Mouse (Mus musculus): Measurements from ENCODE around the gene Parp4. TPM values are rescaled to one million over a fixed set of nuclear protein-coding genes. Genes with fewer than 3 reads are reported as not detected.

The Parp4 gene
- total RNA-seq, 1 experiment from 2014 or later, result 18.2 TPM

- ATAC-seq (replicated peaks; ENCODE audit: insufficient number of reproducible peaks, low FRiP score, low TSS enrichment, poor library complexity, severe bottlenecking), result no peak
Observed at GRCm38 (mm10) chr14:56697836-56698235, 122.4 kb downstream of the Parp4 start.

- ATAC-seq (replicated peaks; ENCODE audit: insufficient number of reproducible peaks, low FRiP score, low TSS enrichment, poor library complexity, severe bottlenecking), result no peak
Observed at GRCm38 (mm10) chr14:56702644-56703043, 127.2 kb downstream of the Parp4 start.

GRCm38 (mm10) chr14:56705687-56706086, 130.3 kb downstream of the Parp4 start:
- no peak for ATAC-seq (replicated peaks; ENCODE audit: insufficient number of reproducible peaks, low FRiP score, low TSS enrichment, poor library complexity, severe bottlenecking)

Other genes with a start within 250 kb of the Parp4 start
- gene Atp12a, start 210.6 kb upstream of the Parp4 start, total RNA-seq (2017), result not detected in 3 replicates
- gene Rnf17, start 173.0 kb upstream of the Parp4 start, total RNA-seq (2017), result 0.64 to 2.1 TPM (median 0.67 TPM) in 3 replicates
- gene Cenpj, start 194 bp upstream of the Parp4 start, total RNA-seq (2017), result 4.6 to 23.2 TPM (median 12.0 TPM) in 3 replicates
- gene Mphosph8, start 92.6 kb downstream of the Parp4 start, total RNA-seq (2017), result 20.5 to 54.0 TPM (median 23.9 TPM) in 3 replicates
- gene Pspc1, start 202.7 kb downstream of the Parp4 start, total RNA-seq (2017), result 62.4 to 138 TPM (median 119 TPM) in 3 replicates
- 36.4 to 50.8 TPM (median 44.7 TPM) in 3 replicates for gene Zmym5, start 236.1 kb downstream of the Parp4 start, total RNA-seq (2017)